Mouse (Mus musculus) E14TG2a.4 (cell line): Measurements from ENCODE around the gene Timm13.

Experiments
- CTCF ChIP-seq: conservative IDR thresholded peaks from 2 replicates; pipeline ENCODE4 v1.5.1; 2014; ENCODE audit warnings: low read length
- POU5F1 ChIP-seq: IDR thresholded peaks from 2 replicates; pipeline ENCODE4 v1.6.1; 2014; ENCODE audit warnings: low read length, borderline replicate concordance

DNA sequence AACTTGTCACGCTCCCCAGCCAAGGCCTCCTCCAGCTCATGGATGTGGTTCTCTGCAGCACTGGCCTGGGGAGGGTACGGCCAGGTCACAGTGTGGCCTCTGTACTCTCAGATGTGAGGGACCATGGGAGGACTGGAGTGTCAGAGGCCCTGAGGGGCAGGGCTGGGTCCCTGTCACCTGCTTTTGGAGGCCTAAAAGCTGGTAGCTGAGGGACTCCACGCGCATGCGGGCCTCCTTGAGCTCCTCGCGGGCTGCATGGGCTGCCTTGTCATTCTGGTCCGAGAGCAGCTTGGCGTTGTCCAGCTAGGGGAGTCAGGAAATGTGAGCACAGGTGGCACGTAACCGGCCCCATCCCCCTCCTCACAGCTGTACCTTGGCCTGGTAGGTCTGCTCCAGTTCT lies 3.9 kb upstream of the Timm13 start:
- TF ChIP-seq CTCF, result no peak
- no peak for TF ChIP-seq POU5F1
